Mouse (Mus musculus): ENCODE data around the gene Nek8. TPM values are rescaled to one million over a fixed set of nuclear protein-coding genes. Genes with fewer than 3 reads are reported as not detected.

The Nek8 gene
- 14.2 TPM for polyA plus RNA-seq (2017; shearing (Covaris generic))

DNA sequence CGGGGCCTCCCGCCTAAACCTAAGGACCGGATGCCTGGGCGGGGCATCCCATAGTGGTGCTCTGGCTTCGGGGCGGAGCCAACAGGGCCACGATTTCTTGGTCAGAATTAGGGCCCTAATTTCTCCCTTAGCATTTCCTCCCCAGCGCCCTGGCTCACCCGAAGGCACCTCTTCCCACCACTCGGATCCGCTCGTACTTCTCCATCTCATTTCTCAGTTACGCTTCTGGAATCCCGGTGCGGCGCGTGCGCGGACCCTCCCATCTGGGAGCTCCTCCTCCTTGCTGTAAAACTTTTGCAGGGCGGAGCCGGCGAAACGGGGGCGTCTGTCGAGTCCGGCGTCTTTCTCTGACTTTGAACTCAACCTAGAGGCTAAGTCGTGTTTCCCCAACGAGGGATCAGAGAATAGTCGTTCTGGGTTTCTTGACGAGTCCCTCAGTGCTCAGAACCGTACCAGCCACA lies at the start of gene Nek8, which contains the start of gene Tlcd1:
Gene Nek8 (minus strand): TSS at position 274 of the 461 bp plus-strand sequence.
Gene Tlcd1 (plus strand): TSS at position 310 of the 461 bp plus-strand sequence.

GRCm38 (mm10) chr11:78193113-78193512 lies 16.6 kb upstream of the Nek8 start, which contains the start of gene Proca1:
Gene Proca1, plus strand, starts transcription at chr11:78193392.

DNA sequence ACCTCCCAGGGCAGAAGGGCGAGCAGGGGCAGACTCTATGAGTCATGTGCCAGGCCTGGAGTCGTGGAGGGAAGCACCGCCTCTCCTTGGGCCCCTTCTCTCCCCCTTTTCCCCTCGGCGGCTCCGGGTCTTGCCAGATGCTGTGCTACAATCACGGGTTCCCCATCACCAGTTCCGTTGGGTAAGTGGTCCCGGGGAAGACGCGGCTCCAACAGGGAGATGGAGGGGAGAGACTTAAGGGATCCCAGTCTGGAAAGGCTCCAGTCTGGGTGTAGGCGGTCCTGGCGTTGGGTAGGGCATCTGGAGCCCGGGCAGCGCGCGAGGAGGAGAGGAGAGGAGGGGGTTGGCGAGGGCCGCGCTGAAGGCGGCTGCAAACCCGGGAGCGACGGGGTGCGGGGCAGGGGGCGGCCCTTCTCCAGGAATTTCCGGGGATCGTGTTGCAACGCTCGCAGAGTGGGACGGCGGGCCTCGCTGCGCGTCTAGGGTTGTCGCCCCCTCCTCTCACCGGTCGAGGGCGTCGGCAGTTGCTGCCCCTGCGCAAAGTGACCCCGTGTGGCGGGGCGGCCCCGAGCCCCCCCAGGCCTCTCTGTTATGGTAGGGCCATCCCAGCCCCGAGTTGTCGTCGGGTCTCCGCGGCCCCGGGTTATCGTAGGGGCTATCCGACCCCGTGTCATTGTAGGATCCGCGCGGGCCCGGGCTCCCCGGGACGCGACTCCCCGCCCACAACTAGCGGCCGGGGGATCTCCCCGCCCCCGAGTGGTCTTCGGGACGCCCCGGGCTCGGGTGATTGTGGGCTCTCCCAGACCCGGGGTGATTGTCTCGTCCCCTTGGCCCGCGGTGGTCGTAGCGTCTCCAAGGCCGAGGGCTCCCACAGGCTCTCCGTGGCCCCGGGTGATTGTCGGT lies 12.1 kb upstream of the Nek8 start, which contains the start of gene Rab34:
Gene Rab34 (plus strand): TSS at position 100 of the 903 bp plus-strand sequence.

GRCm38 (mm10) chr11:78182961-78183844 lies 6.7 kb upstream of the Nek8 start, which contains the start of gene Rpl23a:
Gene Rpl23a, minus strand, starts transcription at chr11:78183584.

GRCm38 (mm10) chr11:78164924-78165760 lies 11.3 kb downstream of the Nek8 start, which contains the start of gene Traf4:
Gene Traf4, minus strand, starts transcription at chr11:78165589.

Other genes starting within 250 kb of the Nek8 start
- gene Sez6, start 245.9 kb downstream of the Nek8 start, polyA plus RNA-seq (2017; shearing (Covaris generic)) = not detected
- 29.9 TPM for gene Phf12, start 193.9 kb downstream of the Nek8 start, polyA plus RNA-seq (2017; shearing (Covaris generic))
- 1.5 TPM for gene Dhrs13, start 144.4 kb downstream of the Nek8 start, polyA plus RNA-seq (2017; shearing (Covaris generic))
- gene Flot2, start 138.7 kb downstream of the Nek8 start, polyA plus RNA-seq (2017; shearing (Covaris generic)) = 34.0 TPM
- 40.5 TPM for gene Eral1, start 96.3 kb downstream of the Nek8 start, polyA plus RNA-seq (2017; shearing (Covaris generic))
- gene Fam222b, start 82.0 kb downstream of the Nek8 start, polyA plus RNA-seq (2017; shearing (Covaris generic)) = 28.8 TPM
- gene Traf4, start 11.1 kb downstream of the Nek8 start, polyA plus RNA-seq (2017; shearing (Covaris generic)) = 6.3 TPM
- 4.6 TPM for gene Tlcd1, start within 50 bp of the Nek8 start, polyA plus RNA-seq (2017; shearing (Covaris generic))
- 1,229 TPM for gene Rpl23a, start 6.9 kb upstream of the Nek8 start, polyA plus RNA-seq (2017; shearing (Covaris generic))
- 0.80 TPM for gene Rab34, start 11.8 kb upstream of the Nek8 start, polyA plus RNA-seq (2017; shearing (Covaris generic))
- gene Proca1, start 16.7 kb upstream of the Nek8 start, polyA plus RNA-seq (2017; shearing (Covaris generic)) = 0.82 TPM
- gene Sdf2, start 69.1 kb upstream of the Nek8 start, polyA plus RNA-seq (2017; shearing (Covaris generic)) = 100 TPM
- gene Supt6, start 69.3 kb upstream of the Nek8 start, polyA plus RNA-seq (2017; shearing (Covaris generic)) = 62.3 TPM
- gene 2610507B11Rik, start 85.1 kb upstream of the Nek8 start, polyA plus RNA-seq (2017; shearing (Covaris generic)) = 91.3 TPM
- 0.30 TPM for gene BC030499, start 114.2 kb upstream of the Nek8 start, polyA plus RNA-seq (2017; shearing (Covaris generic))
- 2.6 TPM for gene Spag5, start 124.9 kb upstream of the Nek8 start, polyA plus RNA-seq (2017; shearing (Covaris generic))
- 13.5 TPM for gene Aldoc, start 146.3 kb upstream of the Nek8 start, polyA plus RNA-seq (2017; shearing (Covaris generic))
- gene Pigs, start 151.7 kb upstream of the Nek8 start, polyA plus RNA-seq (2017; shearing (Covaris generic)) = 148 TPM
- 33.6 TPM for gene Unc119, start 166.8 kb upstream of the Nek8 start, polyA plus RNA-seq (2017; shearing (Covaris generic))
- gene Foxn1, start 209.9 kb upstream of the Nek8 start, polyA plus RNA-seq (2017; shearing (Covaris generic)) = not detected
- gene Slc13a2, start 245.5 kb upstream of the Nek8 start, polyA plus RNA-seq (2017; shearing (Covaris generic)) = not detected

All from inflammation-experienced regulatory T-cells, adult 16 weeks (primary cell).